Mouse (Mus musculus) mouse embryonic stem cell (cell line): Measurements from ENCODE around the gene Ncr1.
"Not testable (repeated sequence)": the region's sequence is repeated elsewhere in the genome, so short reads cannot be mapped to it uniquely, and the experiment has no call there.

Experiments
- in situ Hi-C, 2 experiments: fragments of 300-500 bp; cut with MboI; formaldehyde crosslinking; loops; 1 replicate in 1 of 2; 3 replicates in 1 of 2; pipeline ENCODE4 v1.14.3; 2019 to 2020; ENCODE audit warnings: low sequenced_read_pairs in 2 of 2, low pct_unique_long_range_greater_than_20kb in 1 of 2, mixed read lengths in 1 of 2; ENCODE audit not compliant: unreplicated experiment in 1 of 2

The Ncr1 gene

GRCm38 (mm10) chr7:4337509-4337908, at the start of gene Ncr1:
Gene Ncr1, plus strand, starts transcription at chr7:4337724.
- in situ Hi-C loops: loop anchor here in 1 of 2 experiments (10.0 kb wide), 1 partner anchor 57 kb away; the partner anchor contains the start of gene Gp6

- in situ Hi-C loops: no loop called here
These were observed 44.9 kb upstream of the Ncr1 start for GRCm38 (mm10) chr7:4292638-4293037.

- in situ Hi-C loops: no loop called here
These were observed 40.3 kb upstream of the Ncr1 start for GRCm38 (mm10) chr7:4297189-4297588.

GRCm38 (mm10) chr7:4300166-4300565, 37.4 kb upstream of the Ncr1 start:
- in situ Hi-C loops: no loop called here

GRCm38 (mm10) chr7:4303457-4303856, 34.1 kb upstream of the Ncr1 start:
- in situ Hi-C loops: no loop called here

GRCm38 (mm10) chr7:4313109-4313508, 24.4 kb upstream of the Ncr1 start:
- in situ Hi-C loops: not testable (repeated sequence)

- in situ Hi-C loops: not testable (repeated sequence)
These were observed 24.0 kb upstream of the Ncr1 start for GRCm38 (mm10) chr7:4313531-4313930.

GRCm38 (mm10) chr7:4323301-4323700, 14.2 kb upstream of the Ncr1 start:
- in situ Hi-C loops: no loop called here

- in situ Hi-C loops: no loop called here
These were observed 36.0 kb downstream of the Ncr1 start for GRCm38 (mm10) chr7:4373521-4373920.
